Mouse (Mus musculus) intestine, embryonic 15.5 days (tissue): ENCODE results near the gene Dlg2. TPM values are rescaled to one million over a fixed set of nuclear protein-coding genes. Genes with fewer than 3 reads are reported as not detected.

Experiments used
- ATAC-seq: fragments of 200-750 bp; cut with Nextera tagmentation; 2 replicates; pipeline ENCODE4 v1.8.0; 2017; ENCODE audit warnings: moderate TSS enrichment, moderate library complexity
- H3K27ac ChIP-seq: fragments of 300-500 bp; sonication (generic); 2 replicates; pipeline ENCODE4 v1.5.1; 2015; ENCODE audit warnings: mild to moderate bottlenecking, inconsistent platforms
- H3K27me3 ChIP-seq: fragments of 300-500 bp; sonication (generic); replicated peaks from 2 replicates; pipeline ENCODE4 v1.6.1; 2015; ENCODE audit warnings: inconsistent platforms
- H3K36me3 ChIP-seq: fragments of 300-500 bp; sonication (generic); 2 replicates; pipeline ENCODE4 v1.6.1; 2015; ENCODE audit warnings: inconsistent platforms
- H3K4me1 ChIP-seq: fragments of 300-500 bp; sonication (generic); replicated peaks from 2 replicates; pipeline ENCODE4 v1.6.1; 2015; ENCODE audit warnings: inconsistent platforms
- H3K4me2 ChIP-seq: fragments of 300-500 bp; sonication (generic); replicated peaks from 2 replicates; pipeline ENCODE4 v1.6.1; 2015; ENCODE audit warnings: mild to moderate bottlenecking, inconsistent platforms
- H3K4me3 ChIP-seq: fragments of 300-500 bp; sonication (generic); replicated peaks from 2 replicates; pipeline ENCODE4 v1.5.1; 2015; ENCODE audit warnings: inconsistent platforms
- H3K9ac ChIP-seq: fragments of 300-500 bp; sonication (generic); 2 replicates; pipeline ENCODE4 v1.6.1; 2015; ENCODE audit warnings: inconsistent platforms
- H3K9me3 ChIP-seq: fragments of 300-500 bp; sonication (generic); 2 replicates; pipeline ENCODE4 v1.6.1; 2016; ENCODE audit warnings: inconsistent platforms
- WGBS: fragments of 180-500 bp; shearing (Covaris S2); methylation state at CpG from one replicate; pipeline ENCODE4 v1.1.7; 2015; 5-methylcytosine and 5-hydroxymethylcytosine counted together
- polyA plus RNA-seq: library from polyadenylated mRNA; unstranded; fragments of >200 nt; fragmentation: Nextera tagmentation; extraction: Ambion mirVana; gene quantifications from 2 replicates; pipeline ENCODE4 v1.2.1, GENCODE M21; 2015

Dlg2 gene
- polyA plus RNA-seq, 1 experiment from 2014 or later: 4.8 TPM

- ATAC-seq: no peak
- Histone ChIP-seq H3K4me2 (no peak overlapping the region), H3K9ac (no peak overlapping the region), H3K4me1 (no peaks in the 10 kb centered on the region), H3K27me3 (no peaks in the 10 kb centered on the region), H3K27ac (no peak overlapping the region), H3K36me3 (no peaks in the 10 kb centered on the region), H3K4me3 (no peak overlapping the region), H3K9me3 (peaks cover 4% of the 10 kb centered on the region; the same call in 1 of the 2 replicates)
- 90% methylated on average over 3 of the region's 3 CpGs for WGBS
Measured at GRCm38 (mm10) chr7:91284167-91284566, 807.7 kb downstream of the Dlg2 start.

- no peak for ATAC-seq
Measured at GRCm38 (mm10) chr7:91288324-91288723, 811.9 kb downstream of the Dlg2 start.

GRCm38 (mm10) chr7:91296127-91296526 lies 819.7 kb downstream of the Dlg2 start:
- H3K9me3 ChIP-seq: no peaks in the 10 kb centered on the region
- no peak overlapping the region for H3K4me3 ChIP-seq
- ATAC-seq: no peak
- no peaks in the 10 kb centered on the region for H3K27me3 ChIP-seq
- H3K9ac ChIP-seq: no peak overlapping the region
- no peak overlapping the region for H3K27ac ChIP-seq
- H3K36me3 ChIP-seq: no peaks in the 10 kb centered on the region
- no peak overlapping the region for H3K4me2 ChIP-seq
- 74% methylated on average over 2 of the region's 2 CpGs for WGBS
- H3K4me1 ChIP-seq: no peaks in the 10 kb centered on the region

More at GRCm38 (mm10) chr7:91288324-91288723, 811.9 kb downstream of the Dlg2 start:
- Histone ChIP-seq H3K4me1 (no peaks in the 10 kb centered on the region), H3K36me3 (no peaks in the 10 kb centered on the region), H3K4me3 (no peak overlapping the region), H3K4me2 (no peak overlapping the region), H3K27ac (no peak overlapping the region), H3K27me3 (no peaks in the 10 kb centered on the region), H3K9ac (no peak overlapping the region), H3K9me3 (peaks cover 4% of the 10 kb centered on the region; the same call in 1 of the 2 replicates)
- 69% methylated on average over 3 of the region's 3 CpGs for whole genome bisulfite sequencing

- no peak for ATAC-seq
- Histone ChIP-seq H3K4me1 (no peaks in the 10 kb centered on the region), H3K27ac (no peak overlapping the region), H3K4me2 (no peak overlapping the region), H3K27me3 (no peaks in the 10 kb centered on the region), H3K9me3 (no peaks in the 10 kb centered on the region), H3K4me3 (no peak overlapping the region), H3K36me3 (no peaks in the 10 kb centered on the region), H3K9ac (no peak overlapping the region)
- WGBS: 83% methylated on average over 5 of the region's 5 CpGs
Measured at GRCm38 (mm10) chr7:91311177-91311576, 834.7 kb downstream of the Dlg2 start.

GRCm38 (mm10) chr7:91345073-91345472 lies 868.6 kb downstream of the Dlg2 start:
- Histone ChIP-seq H3K4me3 (no peak overlapping the region), H3K36me3 (no peaks in the 10 kb centered on the region), H3K9ac (no peak overlapping the region), H3K9me3 (no peaks in the 10 kb centered on the region), H3K4me1 (no peaks in the 10 kb centered on the region), H3K27me3 (no peaks in the 10 kb centered on the region), H3K27ac (no peak overlapping the region), H3K4me2 (no peak overlapping the region)
- no peak for ATAC-seq

GRCm38 (mm10) chr7:91369821-91370321 lies 893.4 kb downstream of the Dlg2 start:
- ATAC-seq: no peak

GRCm38 (mm10) chr7:91382281-91382680 lies 905.8 kb downstream of the Dlg2 start:
- ATAC-seq: no peak
- no peak overlapping the region for H3K4me2 ChIP-seq
- WGBS: 56% methylated on average over 3 of the region's 3 CpGs
- no peak overlapping the region for H3K4me3 ChIP-seq
- no peak overlapping the region for H3K27ac ChIP-seq
- H3K27me3 ChIP-seq: no peaks in the 10 kb centered on the region
- H3K9me3 ChIP-seq: no peaks in the 10 kb centered on the region
- H3K9ac ChIP-seq: no peak overlapping the region
- H3K36me3 ChIP-seq: no peaks in the 10 kb centered on the region
- no peaks in the 10 kb centered on the region for H3K4me1 ChIP-seq

More at GRCm38 (mm10) chr7:91369821-91370321, 893.4 kb downstream of the Dlg2 start:
- no peak overlapping the region for H3K27ac ChIP-seq
- no peaks in the 10 kb centered on the region for H3K9me3 ChIP-seq
- H3K4me1 ChIP-seq: no peaks in the 10 kb centered on the region
- H3K36me3 ChIP-seq: no peaks in the 10 kb centered on the region
- no peak overlapping the region for H3K4me2 ChIP-seq
- no peak overlapping the region for H3K9ac ChIP-seq
- WGBS: 76% methylated on average over 10 of the region's 10 CpGs
- no peak overlapping the region for H3K4me3 ChIP-seq
- no peaks in the 10 kb centered on the region for H3K27me3 ChIP-seq

- H3K27me3 ChIP-seq: no peaks in the 10 kb centered on the region
- H3K4me2 ChIP-seq: no peak overlapping the region
- no peak overlapping the region for H3K9ac ChIP-seq
- no peaks in the 10 kb centered on the region for H3K36me3 ChIP-seq
- no peaks in the 10 kb centered on the region for H3K9me3 ChIP-seq
- H3K27ac ChIP-seq: no peak overlapping the region
- no peak overlapping the region for H3K4me3 ChIP-seq
- no peaks in the 10 kb centered on the region for H3K4me1 ChIP-seq
- WGBS: 38% methylated on average over 1 of the region's 1 CpGs
- ATAC-seq: no peak
Measured at GRCm38 (mm10) chr7:91383873-91384272, 907.4 kb downstream of the Dlg2 start.

GRCm38 (mm10) chr7:91389272-91389671 lies 912.8 kb downstream of the Dlg2 start:
- no peak overlapping the region for H3K27ac ChIP-seq
- no peak overlapping the region for H3K9ac ChIP-seq
- H3K4me3 ChIP-seq: no peak overlapping the region
- 92% methylated on average over 5 of the region's 5 CpGs for WGBS
- H3K4me1 ChIP-seq: no peaks in the 10 kb centered on the region
- H3K27me3 ChIP-seq: no peaks in the 10 kb centered on the region
- no peaks in the 10 kb centered on the region for H3K9me3 ChIP-seq
- no peak overlapping the region for H3K4me2 ChIP-seq
- no peaks in the 10 kb centered on the region for H3K36me3 ChIP-seq
- no peak for ATAC-seq

GRCm38 (mm10) chr7:91397827-91398226 lies 921.4 kb downstream of the Dlg2 start:
- Histone ChIP-seq H3K9me3 (no peaks in the 10 kb centered on the region), H3K27ac (no peak overlapping the region), H3K36me3 (no peaks in the 10 kb centered on the region), H3K4me1 (no peaks in the 10 kb centered on the region), H3K4me3 (no peak overlapping the region), H3K4me2 (no peak overlapping the region), H3K27me3 (no peaks in the 10 kb centered on the region), H3K9ac (no peak overlapping the region)
- WGBS: 41% methylated on average over 3 of the region's 3 CpGs
- no peak for ATAC-seq

- Histone ChIP-seq H3K9ac (no peak overlapping the region), H3K27ac (no peak overlapping the region), H3K36me3 (no peaks in the 10 kb centered on the region), H3K27me3 (no peaks in the 10 kb centered on the region), H3K4me3 (no peak overlapping the region), H3K9me3 (no peaks in the 10 kb centered on the region), H3K4me1 (no peaks in the 10 kb centered on the region), H3K4me2 (no peak overlapping the region)
- ATAC-seq: no peak
- 83% methylated on average over 5 of the region's 5 CpGs for WGBS
Measured at GRCm38 (mm10) chr7:91412109-91412508, 935.6 kb downstream of the Dlg2 start.

- WGBS: 76% methylated on average over 2 of the region's 2 CpGs
- Histone ChIP-seq H3K4me3 (no peak overlapping the region), H3K4me2 (no peak overlapping the region), H3K36me3 (no peaks in the 10 kb centered on the region), H3K9me3 (no peaks in the 10 kb centered on the region), H3K4me1 (no peaks in the 10 kb centered on the region), H3K27me3 (no peaks in the 10 kb centered on the region), H3K27ac (no peak overlapping the region), H3K9ac (no peak overlapping the region)
- no peak for ATAC-seq
Measured at GRCm38 (mm10) chr7:91414150-91414549, 937.7 kb downstream of the Dlg2 start.

GRCm38 (mm10) chr7:91414749-91415148 lies 938.3 kb downstream of the Dlg2 start:
- Histone ChIP-seq H3K4me3 (no peak overlapping the region), H3K9ac (no peak overlapping the region), H3K4me1 (no peaks in the 10 kb centered on the region), H3K4me2 (no peak overlapping the region), H3K27ac (no peak overlapping the region), H3K9me3 (no peaks in the 10 kb centered on the region), H3K27me3 (no peaks in the 10 kb centered on the region), H3K36me3 (no peaks in the 10 kb centered on the region)
- WGBS: 85% methylated on average over 2 of the region's 2 CpGs
- no peak for ATAC-seq
